Mouse (Mus musculus): ENCODE data around the gene Caln1. TPM values are rescaled to one million over a fixed set of nuclear protein-coding genes. Genes with fewer than 3 reads are reported as not detected.

Gene Caln1
- polyA plus RNA-seq, 1 experiment from 2014 or later = 0.86 TPM

DNA sequence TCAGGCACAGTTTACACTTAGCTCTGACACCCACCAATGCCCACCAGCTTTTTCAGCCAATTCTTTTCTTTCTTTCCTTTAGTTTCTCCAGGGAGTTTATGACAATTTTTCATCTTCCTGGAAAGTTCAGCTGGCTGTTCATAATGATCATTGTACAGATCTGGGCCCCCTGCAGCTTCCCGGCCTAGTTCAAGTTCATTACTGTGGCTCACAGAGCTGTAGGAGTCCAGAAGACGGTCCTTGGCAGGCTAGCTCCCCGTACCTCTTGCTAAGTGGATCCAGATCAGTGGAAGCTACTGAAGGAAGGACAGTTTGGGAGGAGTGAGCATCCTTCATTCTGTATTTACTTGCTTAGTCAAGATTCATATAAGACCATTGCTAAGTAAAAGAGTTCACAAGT is 288.9 kb downstream of the Caln1 start:
- no peak overlapping the region for H3K9ac ChIP-seq
- H3K36me3 ChIP-seq (replicated peaks) = no peaks in the 10 kb centered on the region
- no peak overlapping the region for H3K4me3 ChIP-seq (replicated peaks)
- no peaks in the 10 kb centered on the region for H3K27me3 ChIP-seq
- H3K27ac ChIP-seq = no peak overlapping the region
- no peak for ATAC-seq (ENCODE audit: low FRiP score)
- 71% methylated on average over 3 of the region's 3 CpGs for WGBS
- H3K4me2 ChIP-seq = no peak overlapping the region
- H3K9me3 ChIP-seq = no peaks in the 10 kb centered on the region
- H3K4me1 ChIP-seq = no peaks in the 10 kb centered on the region

DNA sequence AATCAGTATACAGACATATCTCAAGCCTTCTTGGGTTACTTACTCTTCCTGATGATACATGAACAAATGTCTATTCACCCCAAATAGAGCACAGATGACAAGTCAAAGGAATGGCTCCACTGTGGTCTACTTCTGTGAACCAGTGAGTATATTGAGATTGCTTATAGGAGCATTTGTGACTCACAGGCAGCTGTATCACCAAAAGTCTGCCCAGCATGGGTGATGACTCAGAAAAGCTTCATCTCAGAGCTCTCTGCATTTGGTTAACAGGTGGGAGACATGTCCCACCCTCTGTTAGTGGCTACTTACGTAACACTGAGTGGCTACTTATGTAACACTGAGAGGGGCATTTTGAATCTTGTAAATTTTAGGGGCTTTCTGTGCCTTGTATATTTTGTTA is 296.8 kb downstream of the Caln1 start:
- H3K9me3 ChIP-seq = no peaks in the 10 kb centered on the region
- no peak overlapping the region for H3K9ac ChIP-seq
- no peak overlapping the region for H3K4me3 ChIP-seq (replicated peaks)
- H3K4me2 ChIP-seq = no peak overlapping the region
- H3K27me3 ChIP-seq = no peaks in the 10 kb centered on the region
- no peaks in the 10 kb centered on the region for H3K36me3 ChIP-seq (replicated peaks)
- H3K27ac ChIP-seq = no peak overlapping the region
- H3K4me1 ChIP-seq = no peaks in the 10 kb centered on the region
- WGBS = 86% methylated on average over 1 of the region's 1 CpGs
- no peak for ATAC-seq (ENCODE audit: low FRiP score)

DNA sequence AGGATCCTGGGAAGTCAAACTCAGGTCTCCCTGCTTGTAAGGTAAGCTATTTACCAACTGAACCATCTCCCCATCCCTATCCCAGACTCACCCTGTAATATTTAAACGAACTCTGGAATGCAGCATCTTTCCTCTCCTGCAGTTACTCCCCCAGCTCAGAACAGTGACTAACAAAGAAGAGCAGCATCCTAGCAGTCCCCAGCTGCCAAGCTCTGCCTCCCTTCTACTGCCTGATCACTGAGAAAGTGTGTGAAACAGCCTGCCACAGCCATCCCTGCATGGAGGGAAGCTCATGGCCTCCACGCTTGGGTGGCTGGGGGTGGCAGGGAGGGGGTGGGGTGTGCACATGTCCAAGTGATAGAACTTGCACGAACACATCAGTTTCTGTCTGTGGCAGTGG is 303.3 kb downstream of the Caln1 start:
- 61% methylated on average over 3 of the region's 3 CpGs for WGBS
- Histone ChIP-seq H3K27ac (no peak overlapping the region), H3K36me3 (replicated peaks) (no peaks in the 10 kb centered on the region), H3K4me3 (replicated peaks) (no peak overlapping the region), H3K9me3 (no peaks in the 10 kb centered on the region), H3K27me3 (no peaks in the 10 kb centered on the region), H3K4me1 (no peaks in the 10 kb centered on the region), H3K9ac (no peak overlapping the region), H3K4me2 (no peak overlapping the region)
- ATAC-seq (ENCODE audit: low FRiP score) = no peak

DNA sequence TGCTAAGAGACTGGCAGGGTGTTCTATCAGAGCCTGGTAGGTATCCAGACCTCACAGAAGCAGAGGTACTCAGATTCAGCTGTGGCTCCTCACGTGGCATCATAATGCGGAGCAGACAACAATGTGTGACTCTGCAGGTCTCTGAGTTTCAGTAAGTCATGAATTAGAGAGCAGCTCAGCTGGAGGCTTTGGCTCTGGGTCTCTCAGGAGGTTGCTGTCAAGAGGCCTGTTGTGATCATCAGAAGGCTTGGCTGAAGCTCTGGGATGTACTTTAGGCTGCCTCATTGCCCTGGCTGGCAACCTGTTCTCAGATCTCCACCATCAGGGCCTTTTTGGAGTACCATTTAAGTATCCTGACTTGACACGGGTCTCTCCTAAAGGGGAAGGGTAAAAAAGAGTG is 303.8 kb downstream of the Caln1 start:
- Histone ChIP-seq H3K36me3 (replicated peaks) (no peaks in the 10 kb centered on the region), H3K4me2 (no peak overlapping the region), H3K27me3 (no peaks in the 10 kb centered on the region), H3K4me3 (replicated peaks) (no peak overlapping the region), H3K4me1 (no peaks in the 10 kb centered on the region), H3K9me3 (no peaks in the 10 kb centered on the region), H3K9ac (no peak overlapping the region), H3K27ac (no peak overlapping the region)
- ATAC-seq (ENCODE audit: low FRiP score) = no peak
- WGBS = 71% methylated on average over 3 of the region's 3 CpGs

- Histone ChIP-seq H3K9me3 (no peaks in the 10 kb centered on the region), H3K4me2 (no peak overlapping the region), H3K27me3 (no peaks in the 10 kb centered on the region), H3K4me1 (no peaks in the 10 kb centered on the region), H3K4me3 (replicated peaks) (no peak overlapping the region), H3K9ac (no peak overlapping the region), H3K27ac (no peak overlapping the region), H3K36me3 (replicated peaks) (no peaks in the 10 kb centered on the region)
- ATAC-seq (ENCODE audit: low FRiP score) = no peak
- WGBS = 93% methylated on average over 2 of the region's 2 CpGs
Observed at GRCm38 (mm10) chr5:130677895-130678294, 308.6 kb downstream of the Caln1 start.

DNA sequence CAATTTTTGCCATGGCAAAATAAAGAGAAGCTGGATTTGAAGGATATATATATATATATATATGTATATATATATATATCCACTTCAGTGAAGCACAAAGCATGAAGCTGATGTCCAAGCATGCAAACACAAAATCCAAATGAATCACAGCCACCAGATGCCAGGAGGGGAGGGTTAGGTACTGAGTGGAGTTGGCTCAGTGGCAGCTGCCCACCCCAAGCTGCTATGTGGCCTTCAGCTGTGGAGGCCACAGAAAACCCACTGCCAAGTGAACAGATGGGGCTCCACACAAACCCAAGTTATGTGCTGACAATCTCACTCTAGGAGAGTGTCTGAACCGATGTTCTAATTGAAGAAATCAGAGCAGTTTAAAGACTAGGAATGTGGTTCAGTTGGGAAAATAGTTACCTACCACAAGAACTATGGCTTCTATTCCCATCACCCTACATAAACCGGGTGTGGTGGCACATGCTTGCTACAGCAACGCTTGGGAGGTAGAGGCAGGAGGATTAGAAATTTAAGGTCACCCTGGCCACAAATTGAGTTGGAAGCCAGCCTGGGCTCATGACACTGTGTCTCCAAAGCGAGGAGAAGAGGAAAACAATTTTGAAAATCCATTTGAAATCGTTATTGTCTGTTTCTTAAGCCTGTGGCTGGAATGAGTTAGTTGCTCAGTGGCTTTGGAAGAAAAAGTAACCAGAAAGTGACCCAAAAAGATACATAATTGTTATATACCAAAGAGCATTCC is 316.8 kb downstream of the Caln1 start:
- Histone ChIP-seq H3K9ac (no peak overlapping the region), H3K36me3 (replicated peaks) (no peaks in the 10 kb centered on the region), H3K4me3 (replicated peaks) (no peak overlapping the region), H3K4me1 (peaks cover 5% of the 10 kb centered on the region; the same call in 1 of the 2 replicates), H3K9me3 (no peaks in the 10 kb centered on the region), H3K27ac (no peak overlapping the region), H3K4me2 (no peak overlapping the region), H3K27me3 (no peaks in the 10 kb centered on the region)
- 85% methylated on average over 5 of the region's 5 CpGs for WGBS
- ATAC-seq (ENCODE audit: low FRiP score) = no peak

DNA sequence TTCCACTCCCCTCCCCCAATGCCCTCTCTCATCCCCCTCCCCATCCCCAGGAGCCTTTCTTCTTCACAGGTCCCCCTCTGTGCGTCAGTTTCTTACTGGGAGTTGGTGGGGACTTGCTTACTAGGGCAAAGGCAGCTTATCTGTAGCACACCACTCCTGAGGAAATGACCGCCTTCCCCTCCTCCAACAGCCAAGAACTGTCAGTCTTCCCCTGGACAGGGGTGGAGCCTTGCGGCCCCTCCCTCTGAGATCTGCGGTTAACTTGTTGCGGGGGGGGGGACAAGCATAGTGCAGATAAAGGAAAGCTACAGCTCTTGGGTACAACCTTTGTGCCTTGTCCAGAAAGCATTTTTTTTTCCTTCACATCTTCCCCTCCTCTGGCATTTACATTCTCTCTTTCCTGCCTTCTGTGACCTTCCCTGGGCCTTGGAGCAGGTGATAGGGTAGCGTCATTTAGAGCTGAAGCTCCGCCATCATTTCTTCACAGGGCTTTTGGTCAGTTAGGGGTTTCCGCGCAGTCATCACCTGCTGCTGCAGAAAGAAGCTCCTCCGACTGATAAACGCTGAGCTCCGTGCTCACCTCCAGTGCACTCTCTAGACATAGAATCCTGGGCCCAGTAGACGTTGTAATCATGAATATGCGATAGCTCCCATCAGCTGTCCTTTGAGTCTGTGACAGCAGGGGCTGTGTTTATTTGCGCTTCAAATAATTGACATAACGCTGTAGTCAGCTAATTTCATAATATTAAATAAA is 319.3 kb downstream of the Caln1 start:
- no peak overlapping the region for H3K4me3 ChIP-seq (replicated peaks)
- no peak overlapping the region for H3K27ac ChIP-seq
- H3K9me3 ChIP-seq = no peaks in the 10 kb centered on the region
- 47% methylated on average over 16 of the region's 16 CpGs for WGBS
- H3K4me2 ChIP-seq = no peak overlapping the region
- peaks cover 5% of the 10 kb centered on the region; the same call in 1 of the 2 replicates for H3K4me1 ChIP-seq
- no peak overlapping the region for H3K9ac ChIP-seq
- H3K36me3 ChIP-seq (replicated peaks) = no peaks in the 10 kb centered on the region
- no peak for ATAC-seq (ENCODE audit: low FRiP score)
- H3K27me3 ChIP-seq = no peaks in the 10 kb centered on the region

- Histone ChIP-seq H3K9ac (no peak overlapping the region), H3K4me3 (replicated peaks) (no peak overlapping the region), H3K27ac (no peak overlapping the region), H3K27me3 (no peaks in the 10 kb centered on the region), H3K4me2 (no peak overlapping the region), H3K4me1 (peaks cover 5% of the 10 kb centered on the region; the same call in 1 of the 2 replicates), H3K9me3 (no peaks in the 10 kb centered on the region), H3K36me3 (replicated peaks) (no peaks in the 10 kb centered on the region)
- ATAC-seq (ENCODE audit: low FRiP score) = no peak
- WGBS = 89% methylated on average over 3 of the region's 3 CpGs
Observed at GRCm38 (mm10) chr5:130691349-130691748, 322.1 kb downstream of the Caln1 start.

DNA sequence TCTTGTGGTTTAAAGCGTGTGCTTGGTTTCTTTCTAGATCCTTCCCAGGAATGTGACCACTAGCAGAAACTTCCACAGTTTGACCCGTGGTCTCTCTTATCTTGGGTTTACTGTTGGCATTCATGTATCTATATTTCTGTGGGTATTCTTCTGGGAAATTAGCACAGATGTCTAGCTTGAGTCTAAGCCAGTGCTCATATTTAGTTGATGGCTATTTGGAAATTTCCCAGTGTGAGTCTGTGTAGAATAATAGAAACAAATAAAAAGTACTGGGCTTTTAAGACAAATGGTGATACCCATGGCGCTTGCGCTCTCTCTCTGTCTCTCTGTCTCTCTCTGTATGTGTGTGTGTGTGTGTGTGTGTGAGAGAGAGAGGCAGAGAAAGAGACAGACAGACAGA is 330.2 kb downstream of the Caln1 start:
- 95% methylated on average over 4 of the region's 4 CpGs for WGBS
- no peak overlapping the region for H3K9ac ChIP-seq
- H3K36me3 ChIP-seq (replicated peaks) = no peaks in the 10 kb centered on the region
- no peak overlapping the region for H3K27ac ChIP-seq
- H3K4me1 ChIP-seq = no peaks in the 10 kb centered on the region
- no peak for ATAC-seq (ENCODE audit: low FRiP score)
- H3K4me2 ChIP-seq = no peak overlapping the region
- no peaks in the 10 kb centered on the region for H3K27me3 ChIP-seq
- H3K9me3 ChIP-seq = no peaks in the 10 kb centered on the region
- H3K4me3 ChIP-seq (replicated peaks) = no peak overlapping the region

DNA sequence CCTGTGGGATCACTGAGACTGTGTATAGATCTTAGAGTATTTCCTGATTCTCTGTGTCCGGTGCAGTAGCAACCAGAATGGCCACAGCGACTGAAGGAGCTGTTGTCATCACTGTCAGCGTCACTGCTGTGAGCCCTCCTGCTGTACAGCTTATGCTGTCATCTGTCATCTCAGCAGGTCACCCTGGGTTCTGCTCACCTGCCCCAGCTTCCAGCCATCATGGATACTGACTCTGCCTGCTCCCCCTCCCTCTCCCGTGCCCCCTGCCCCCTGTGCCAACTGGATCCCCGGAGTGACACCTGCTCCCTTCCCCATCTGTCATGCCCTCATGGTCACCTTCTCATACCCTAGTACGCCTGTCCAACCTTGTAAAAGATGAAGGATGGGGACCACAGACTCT is 332.5 kb downstream of the Caln1 start:
- Histone ChIP-seq H3K27ac (no peak overlapping the region), H3K9me3 (no peaks in the 10 kb centered on the region), H3K27me3 (no peaks in the 10 kb centered on the region), H3K4me1 (no peaks in the 10 kb centered on the region), H3K9ac (no peak overlapping the region), H3K36me3 (replicated peaks) (no peaks in the 10 kb centered on the region), H3K4me2 (no peak overlapping the region), H3K4me3 (replicated peaks) (no peak overlapping the region)
- ATAC-seq (ENCODE audit: low FRiP score) = no peak
- WGBS = 87% methylated on average over 6 of the region's 6 CpGs

DNA sequence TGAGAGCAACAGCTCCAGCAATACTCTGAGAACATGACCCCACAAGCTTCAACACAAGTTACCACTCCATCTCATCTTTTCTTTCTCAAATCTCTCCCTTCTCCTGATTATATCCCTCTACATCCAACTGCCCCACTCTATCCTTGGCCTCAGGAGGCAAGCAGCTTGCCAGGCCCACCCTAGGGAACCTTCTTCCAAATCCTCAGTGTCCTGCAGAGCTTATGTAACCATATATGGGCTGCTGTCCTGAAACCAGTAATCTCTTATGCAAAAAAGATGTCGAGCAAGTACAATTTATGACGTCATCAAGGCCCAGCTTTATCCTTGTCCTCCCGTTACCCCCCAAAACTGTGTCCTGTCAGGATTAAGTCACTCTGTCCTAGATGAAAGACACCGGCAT is 333.1 kb downstream of the Caln1 start:
- H3K4me2 ChIP-seq = no peak overlapping the region
- no peak for ATAC-seq (ENCODE audit: low FRiP score)
- H3K9me3 ChIP-seq = no peaks in the 10 kb centered on the region
- no peaks in the 10 kb centered on the region for H3K27me3 ChIP-seq
- H3K4me1 ChIP-seq = no peaks in the 10 kb centered on the region
- no peaks in the 10 kb centered on the region for H3K36me3 ChIP-seq (replicated peaks)
- H3K4me3 ChIP-seq (replicated peaks) = no peak overlapping the region
- H3K9ac ChIP-seq = no peak overlapping the region
- 89% methylated on average over 4 of the region's 4 CpGs for WGBS
- no peak overlapping the region for H3K27ac ChIP-seq

DNA sequence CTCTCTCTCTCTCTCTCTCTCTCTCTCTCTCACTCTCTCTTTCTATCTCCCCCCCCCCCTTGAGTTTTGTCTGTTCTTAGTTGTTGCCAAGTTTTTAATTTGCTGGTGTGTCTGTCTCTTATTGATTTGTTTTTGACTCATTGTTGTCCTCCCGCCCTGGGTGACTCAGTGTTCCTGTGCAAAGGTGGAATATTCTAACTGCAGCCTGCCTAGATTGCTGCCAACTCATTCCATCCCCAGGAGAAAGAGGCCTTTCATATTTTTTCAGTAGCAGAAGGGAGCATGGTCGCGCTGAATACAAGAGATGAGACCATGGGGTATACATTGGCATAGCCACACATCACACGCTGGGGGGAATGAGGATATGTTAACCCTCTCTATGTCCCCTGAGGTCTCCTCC is 335.6 kb downstream of the Caln1 start:
- WGBS = 89% methylated on average over 4 of the region's 4 CpGs
- Histone ChIP-seq H3K9me3 (no peaks in the 10 kb centered on the region), H3K4me1 (no peaks in the 10 kb centered on the region), H3K4me3 (replicated peaks) (no peak overlapping the region), H3K36me3 (replicated peaks) (no peaks in the 10 kb centered on the region), H3K27ac (no peak overlapping the region), H3K27me3 (no peaks in the 10 kb centered on the region), H3K4me2 (no peak overlapping the region), H3K9ac (no peak overlapping the region)
- ATAC-seq (ENCODE audit: low FRiP score) = no peak
